Mouse (Mus musculus): ENCODE results near the gene 1110051M20Rik.

1110051M20Rik gene

GRCm38 (mm10) chr2:91457656-91458251, 13.2 kb upstream of the 1110051M20Rik start:
- DNase-seq (ENCODE audit: extremely low spot score, low spot score): peak; percentile 76

DNA sequence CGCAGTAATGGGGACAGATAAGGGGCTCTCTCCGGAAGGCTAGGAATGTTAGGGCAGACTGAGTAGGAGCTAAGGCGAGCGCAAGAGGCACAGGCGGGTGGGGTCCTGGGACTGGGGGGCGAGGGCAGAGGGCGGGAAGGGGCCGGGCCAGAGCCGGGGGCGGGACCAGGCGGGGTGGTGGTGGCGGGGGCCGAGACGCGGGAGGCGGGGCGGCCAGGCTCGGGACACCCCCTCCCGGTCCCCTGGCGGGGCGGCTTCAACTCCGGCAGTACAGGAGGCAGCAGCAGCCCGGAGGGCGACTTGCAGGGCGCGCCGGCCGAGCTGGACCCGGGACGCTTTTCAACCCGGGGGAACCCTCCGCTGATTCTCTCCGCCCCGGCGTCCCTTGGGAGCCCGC, 12.8 kb upstream of the 1110051M20Rik start, which contains the start of gene Lrp4:
Gene Lrp4, plus strand, starts transcription at position 253 of the 397 bp plus-strand sequence.
- DNase-seq (ENCODE audit: extremely low spot score, low spot score): no peak

DNA sequence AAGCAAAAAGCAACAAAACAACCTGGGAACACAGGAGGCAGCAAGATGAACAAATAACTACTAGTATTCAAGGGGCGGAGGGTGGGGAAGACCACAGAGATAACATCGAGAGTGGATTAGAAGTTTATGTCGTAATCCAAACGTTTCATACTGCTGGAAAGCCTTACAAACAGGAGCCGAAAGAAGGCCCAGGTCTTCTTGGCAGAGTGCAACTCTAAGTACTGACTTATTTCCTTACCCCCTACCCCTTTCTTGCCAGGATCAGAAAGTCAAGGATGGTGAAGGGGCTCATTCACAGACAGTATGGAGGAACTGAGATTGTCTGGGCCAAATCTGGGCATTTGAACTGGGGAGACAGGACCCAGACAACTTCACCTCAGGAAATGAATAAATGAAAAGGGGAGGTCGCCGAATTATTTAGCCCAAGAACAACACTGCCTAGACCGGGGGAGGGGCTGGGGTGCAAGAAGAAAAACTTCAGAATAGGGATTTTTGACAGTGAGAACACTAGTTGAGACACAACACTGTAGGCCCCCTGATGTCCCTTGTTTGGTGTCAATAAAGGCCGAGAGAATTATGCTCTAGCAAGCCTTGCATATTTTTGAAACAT, 12.1 kb upstream of the 1110051M20Rik start:
- DNase-seq (ENCODE audit: extremely low spot score, low spot score): no peak

- DNase-seq (ENCODE audit: extremely low spot score, low spot score): no peak
Measured at GRCm38 (mm10) chr2:91455826-91456225, 11.3 kb upstream of the 1110051M20Rik start.

GRCm38 (mm10) chr2:91454434-91454833, 9.9 kb upstream of the 1110051M20Rik start:
- no peak for DNase-seq (ENCODE audit: extremely low spot score, low spot score)

DNA sequence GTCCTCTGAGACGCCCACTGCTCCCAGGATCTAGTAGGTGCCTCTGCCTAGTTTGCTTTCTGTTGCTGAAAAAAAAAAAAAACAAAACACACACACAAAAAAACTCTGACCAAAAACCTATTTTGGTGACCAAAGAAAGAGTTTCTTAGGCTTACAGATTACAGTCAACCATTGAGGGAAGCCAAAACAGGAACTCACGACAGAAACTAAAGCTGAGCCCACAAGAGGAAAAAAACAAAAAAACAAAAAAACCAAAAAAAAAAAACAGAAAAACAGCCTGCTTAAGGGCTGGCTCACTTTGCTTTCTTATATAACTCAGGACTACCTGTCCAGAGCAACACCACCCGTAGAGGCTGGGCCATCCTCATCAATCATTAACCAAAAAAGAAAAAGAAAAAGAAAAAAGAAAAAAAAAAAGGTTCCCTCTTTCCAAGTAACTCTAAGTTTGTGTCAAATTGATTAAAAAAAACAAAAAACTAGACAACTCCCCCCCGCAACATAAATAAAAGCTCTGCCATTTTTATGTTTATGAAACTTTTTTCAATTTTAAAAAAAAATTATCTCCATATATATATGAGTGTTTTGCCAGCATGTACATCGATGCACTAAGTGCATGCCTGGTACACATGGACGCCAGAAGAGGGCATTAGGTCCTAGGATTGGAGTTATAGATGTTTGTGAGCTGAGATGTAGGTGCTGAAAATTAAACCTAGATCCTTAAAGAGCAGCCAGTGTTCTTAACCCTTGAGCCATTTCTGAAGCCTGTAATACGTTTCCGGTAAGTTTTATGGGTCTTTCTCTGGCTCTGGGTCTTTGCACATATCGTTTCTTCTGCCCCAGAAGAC, 8.9 kb upstream of the 1110051M20Rik start:
- no peak for DNase-seq (ENCODE audit: extremely low spot score, low spot score)

GRCm38 (mm10) chr2:91452658-91453057, 8.2 kb upstream of the 1110051M20Rik start:
- no peak for DNase-seq (ENCODE audit: extremely low spot score, low spot score)

DNA sequence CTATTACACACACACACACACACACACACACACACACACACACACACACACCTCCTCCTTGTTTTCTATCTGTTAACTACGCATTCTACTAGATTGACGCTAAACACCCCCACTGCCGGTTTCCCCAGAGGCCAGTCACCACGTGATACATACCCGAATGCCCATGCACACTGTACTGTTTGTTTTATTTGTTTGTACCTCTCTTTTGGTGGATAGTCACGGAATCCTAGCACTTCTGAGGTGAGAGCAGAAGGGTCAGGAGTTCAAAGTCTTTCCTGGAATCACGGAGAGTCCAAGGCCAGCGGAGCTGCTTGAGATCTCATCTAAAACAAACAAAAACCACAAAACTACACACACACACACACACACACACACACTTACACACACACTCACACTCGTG, 5.8 kb upstream of the 1110051M20Rik start:
- no peak for DNase-seq (ENCODE audit: extremely low spot score, low spot score)

GRCm38 (mm10) chr2:91449662-91450061, 5.2 kb upstream of the 1110051M20Rik start:
- no peak for DNase-seq (ENCODE audit: extremely low spot score, low spot score)

DNA sequence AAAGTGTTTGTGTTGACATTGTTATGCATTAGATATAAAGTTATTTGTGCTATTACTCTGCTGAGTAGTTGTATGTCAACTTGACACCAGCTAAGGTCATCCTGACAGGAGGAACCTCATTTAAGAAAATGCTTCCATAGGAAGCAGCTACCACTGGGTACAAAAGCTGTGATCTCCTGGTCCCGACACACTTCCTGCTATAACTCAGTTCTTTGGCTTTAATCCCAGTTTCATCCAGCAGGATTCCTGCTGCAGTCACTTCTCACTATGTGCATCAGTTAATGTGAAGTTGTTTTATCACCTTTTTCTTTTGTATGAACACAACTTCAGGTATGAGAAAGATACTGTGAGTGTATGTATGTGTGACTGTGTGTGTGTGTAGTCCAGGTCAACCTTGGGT, 2.3 kb downstream of the 1110051M20Rik start:
- DNase-seq (ENCODE audit: extremely low spot score, low spot score): no peak

GRCm38 (mm10) chr2:91441715-91442114, 2.8 kb downstream of the 1110051M20Rik start:
- DNase-seq (ENCODE audit: extremely low spot score, low spot score): no peak

GRCm38 (mm10) chr2:91440686-91441085, 3.8 kb downstream of the 1110051M20Rik start:
- DNase-seq (ENCODE audit: extremely low spot score, low spot score): no peak

DNA sequence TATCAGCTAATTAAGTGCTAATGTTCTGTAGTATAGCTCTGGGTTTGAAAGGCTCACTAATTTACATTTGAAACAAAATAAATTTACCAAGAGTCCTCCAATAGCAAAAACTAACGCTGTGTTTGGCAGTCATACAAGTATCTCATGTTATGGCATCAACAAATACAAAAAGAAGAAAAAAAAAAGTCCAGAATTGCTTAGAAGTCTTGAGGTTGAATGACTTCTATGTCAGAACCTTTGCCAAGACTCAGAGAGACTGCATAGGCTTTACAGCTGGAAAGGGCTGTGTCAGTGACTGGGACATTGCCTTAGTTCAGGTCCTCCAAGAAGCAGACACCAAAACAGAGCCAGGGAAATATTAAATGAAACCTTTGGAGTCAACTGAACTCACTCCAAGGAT, 4.6 kb downstream of the 1110051M20Rik start:
- DNase-seq (ENCODE audit: extremely low spot score, low spot score): no peak

DNA sequence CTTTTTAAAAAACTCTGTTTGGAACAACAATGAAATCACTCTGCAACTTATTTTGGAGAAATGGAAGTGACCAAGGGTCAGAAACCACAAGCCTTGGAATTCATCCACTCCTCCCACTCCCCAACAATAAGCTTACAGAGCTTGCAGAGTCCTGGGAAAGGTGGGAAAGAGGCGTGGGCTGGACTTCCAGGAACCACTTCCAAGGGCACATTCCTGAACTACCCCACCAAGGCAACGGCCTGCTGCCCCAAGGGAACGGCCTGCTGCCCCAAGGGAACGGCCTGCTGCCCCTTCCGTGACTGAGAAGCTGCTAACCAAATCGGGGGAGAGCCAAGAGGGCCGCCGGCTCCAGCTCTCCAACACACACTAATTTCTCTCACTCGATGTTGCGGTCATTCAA, 5.2 kb downstream of the 1110051M20Rik start:
- DNase-seq (ENCODE audit: extremely low spot score, low spot score): no peak

DNA sequence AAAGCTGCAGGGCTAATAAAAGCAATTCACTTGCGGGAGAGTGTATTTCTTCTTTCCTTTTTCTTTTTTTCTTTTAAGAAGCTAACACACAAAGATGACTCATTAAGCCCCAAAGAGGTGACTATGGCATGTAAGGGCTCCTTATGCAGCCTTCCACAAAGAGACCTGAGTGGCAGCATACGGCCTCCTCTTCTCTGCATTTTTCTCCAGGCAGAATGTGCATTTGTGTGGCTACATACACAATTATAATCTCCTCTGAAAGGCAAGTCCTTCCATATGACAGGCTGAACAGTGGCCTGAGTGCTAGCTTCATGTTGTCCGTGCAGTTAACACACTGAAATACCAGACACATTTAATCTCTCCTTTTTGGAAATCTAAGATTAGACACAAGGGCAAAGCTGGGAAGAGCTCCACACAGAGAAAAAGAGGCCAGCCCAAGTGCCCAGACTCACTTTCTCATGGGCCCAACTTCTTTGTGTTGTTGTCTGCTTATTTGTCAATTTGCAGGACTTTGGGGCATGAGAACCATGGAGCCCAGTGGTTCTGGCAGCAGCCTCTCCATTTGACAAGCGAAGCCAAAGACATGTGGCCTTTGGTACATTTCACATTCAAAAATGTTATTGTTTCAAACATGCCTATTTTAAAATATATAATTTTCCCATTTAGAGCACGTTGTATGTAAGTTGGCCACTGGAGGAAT, 7.2 kb downstream of the 1110051M20Rik start:
- DNase-seq (ENCODE audit: extremely low spot score, low spot score): no peak

DNA sequence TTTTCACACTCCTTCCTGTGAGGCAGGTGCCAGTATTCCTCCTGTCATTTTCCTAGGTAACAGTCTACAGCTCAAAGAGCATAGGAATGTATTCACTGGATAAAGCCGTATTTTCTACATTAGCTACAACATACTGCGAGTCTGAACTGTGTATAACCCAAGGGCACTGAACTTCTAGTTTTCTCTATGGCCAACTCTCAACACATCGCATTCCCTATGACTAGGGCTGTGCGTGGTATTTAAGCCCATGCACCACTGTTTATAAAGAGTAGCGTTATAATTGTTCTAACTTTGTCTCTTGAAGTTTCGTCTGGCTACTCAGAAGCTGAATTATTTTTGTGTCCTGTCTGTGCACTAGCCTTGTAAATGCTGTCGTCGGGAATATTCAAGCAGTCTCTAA, 7.8 kb downstream of the 1110051M20Rik start:
- no peak for DNase-seq (ENCODE audit: extremely low spot score, low spot score)

- no peak for DNase-seq (ENCODE audit: extremely low spot score, low spot score)
Measured at GRCm38 (mm10) chr2:91430600-91430919, 13.9 kb downstream of the 1110051M20Rik start.

- no peak for DNase-seq (ENCODE audit: extremely low spot score, low spot score)
Measured at GRCm38 (mm10) chr2:91429915-91430599, 14.4 kb downstream of the 1110051M20Rik start.

GRCm38 (mm10) chr2:91429146-91429545, 15.4 kb downstream of the 1110051M20Rik start:
- DNase-seq (ENCODE audit: extremely low spot score, low spot score): no peak

DNA sequence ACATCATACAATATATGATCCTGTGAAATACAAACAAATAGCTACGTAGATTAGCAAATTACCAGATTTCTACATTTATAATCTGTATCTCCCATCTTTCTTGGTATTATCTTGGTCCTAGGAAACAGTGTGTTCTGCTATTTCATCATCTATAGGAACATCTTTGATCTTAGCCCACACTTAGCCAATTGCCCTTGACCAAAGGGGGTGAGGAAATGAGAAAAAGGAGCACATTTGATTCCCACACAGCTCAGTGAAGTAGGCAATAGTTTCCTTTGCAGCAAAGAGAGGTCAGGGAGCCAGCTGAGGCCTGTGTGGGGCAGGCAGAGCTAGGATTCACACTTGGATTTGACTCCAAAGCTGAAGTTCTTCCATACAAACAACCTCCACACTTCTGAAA, 18.2 kb downstream of the 1110051M20Rik start:
- DNase-seq (ENCODE audit: extremely low spot score, low spot score): no peak

- no peak for DNase-seq (ENCODE audit: extremely low spot score, low spot score)
Measured at GRCm38 (mm10) chr2:91424061-91424720, 20.3 kb downstream of the 1110051M20Rik start.

All from neural tube, embryonic 10.5 days (tissue).